Mouse (Mus musculus): ENCODE data around the gene Lnx2.

- TF ChIP-seq ZNF384 (IDR thresholded peaks at IDR 0.05; ENCODE audit: low read depth, low read length) (no peak), ZC3H11A (IDR thresholded peaks at IDR 0.05; ENCODE audit: borderline replicate concordance, low read depth, low read length) (no peak), CHD2 (IDR thresholded peaks at IDR 0.05; ENCODE audit: low read depth, low read length) (no peak), MAFK (IDR thresholded peaks at IDR 0.05; ENCODE audit: insufficient read depth, low read depth, low read length) (no peak), HCFC1 (IDR thresholded peaks at IDR 0.05; ENCODE audit: borderline replicate concordance, insufficient read depth, low read length) (no peak)
Observed at GRCm38 (mm10) chr5:146994973-146995372, 81.4 kb downstream of the Lnx2 start.

Measured in ES-E14 (cell line).